Mouse (Mus musculus): ENCODE measurements around the gene Napsa. TPM values are rescaled to one million over a fixed set of nuclear protein-coding genes. Genes with fewer than 3 reads are reported as not detected.

Gene Napsa
- polyA plus RNA-seq, 1 experiment from 2014 or later: 5.4 TPM

DNA sequence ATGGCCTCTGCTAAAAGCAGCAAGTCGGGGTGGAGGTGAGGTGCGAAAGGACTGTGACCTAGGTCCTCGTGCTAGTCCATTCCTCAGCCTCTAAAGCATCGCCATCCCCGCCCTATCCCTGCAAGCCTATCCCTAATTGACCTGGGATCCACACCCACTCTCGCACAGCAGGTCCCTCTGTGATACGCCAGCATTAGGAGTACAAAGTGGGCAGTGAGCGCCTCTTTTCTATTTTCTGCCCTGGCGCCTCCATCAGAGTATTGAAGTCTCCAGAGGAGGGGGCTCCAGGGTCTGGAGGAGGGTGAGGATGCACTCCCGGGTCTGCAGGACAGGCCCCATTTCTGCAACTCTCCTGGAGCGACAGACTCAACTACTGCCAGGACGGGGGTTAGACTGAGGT is 16.2 kb downstream of the Napsa start:
- peak overlapping the region; percentile 44; the same call in 1 of the 2 replicates for H3K9ac ChIP-seq (ENCODE audit: low read length)
- 7% methylated on average over 12 of the region's 12 CpGs for WGBS
- no peak for ATAC-seq (ENCODE audit: insufficient read depth, low FRiP score)

DNA sequence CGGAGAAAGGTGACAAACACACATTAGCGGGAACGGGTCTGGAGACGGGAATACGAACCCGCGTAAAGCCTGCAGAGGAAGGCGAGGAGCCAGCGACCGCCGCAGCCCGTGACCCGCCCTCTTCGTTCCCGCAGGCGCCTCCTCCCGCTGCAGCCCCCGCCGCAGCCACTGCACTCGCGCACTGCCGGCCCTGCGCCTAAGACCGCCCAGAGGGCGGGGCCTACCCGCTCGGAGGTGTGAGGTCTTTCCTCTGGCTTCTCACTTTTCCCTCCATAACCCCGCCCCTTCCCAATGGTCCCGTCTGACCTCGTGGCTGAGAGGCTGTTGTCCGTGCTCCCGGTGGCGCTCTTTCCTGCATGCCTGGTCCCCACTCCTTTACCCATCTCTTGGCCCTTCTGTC is 17.0 kb downstream of the Napsa start:
- Histone ChIP-seq H3K27me3 (ENCODE audit: control insufficient read depth, insufficient read depth, low read length) (peaks cover 65% of the 10 kb centered on the region), H3K4me3 (replicated peaks; ENCODE audit: low read length) (peak overlapping the region; percentile 46), H3K9ac (ENCODE audit: low read length) (peak overlapping the region; percentile 44), H3K36me3 (ENCODE audit: control insufficient read depth, insufficient read depth, low read length) (no peaks in the 10 kb centered on the region), H3K4me2 (ENCODE audit: low read depth, low read length) (peak overlapping the region; percentile 66), H3K27ac (ENCODE audit: low read length) (no peak overlapping the region), H3K4me1 (ENCODE audit: control insufficient read depth, insufficient read depth, low read length) (peaks cover 21% of the 10 kb centered on the region), H3K9me3 (replicated peaks; ENCODE audit: control insufficient read depth, low read length) (no peaks in the 10 kb centered on the region)
- peak; percentile 59 for ATAC-seq (ENCODE audit: insufficient read depth, low FRiP score)
- under 1% methylated on average over 30 of the region's 33 CpGs for WGBS

More for the DNA sequence above, 16.2 kb downstream of the Napsa start:
- peak overlapping the region; percentile 66 for H3K4me2 ChIP-seq (ENCODE audit: low read depth, low read length)
- H3K4me1 ChIP-seq (ENCODE audit: control insufficient read depth, insufficient read depth, low read length): peaks cover 21% of the 10 kb centered on the region
- H3K36me3 ChIP-seq (ENCODE audit: control insufficient read depth, insufficient read depth, low read length): no peaks in the 10 kb centered on the region
- peak overlapping the region; percentile 46 for H3K4me3 ChIP-seq (replicated peaks; ENCODE audit: low read length)
- H3K27me3 ChIP-seq (ENCODE audit: control insufficient read depth, insufficient read depth, low read length): peaks cover 62% of the 10 kb centered on the region
- no peak overlapping the region for H3K27ac ChIP-seq (ENCODE audit: low read length)
- H3K9me3 ChIP-seq (replicated peaks; ENCODE audit: control insufficient read depth, low read length): no peaks in the 10 kb centered on the region

DNA sequence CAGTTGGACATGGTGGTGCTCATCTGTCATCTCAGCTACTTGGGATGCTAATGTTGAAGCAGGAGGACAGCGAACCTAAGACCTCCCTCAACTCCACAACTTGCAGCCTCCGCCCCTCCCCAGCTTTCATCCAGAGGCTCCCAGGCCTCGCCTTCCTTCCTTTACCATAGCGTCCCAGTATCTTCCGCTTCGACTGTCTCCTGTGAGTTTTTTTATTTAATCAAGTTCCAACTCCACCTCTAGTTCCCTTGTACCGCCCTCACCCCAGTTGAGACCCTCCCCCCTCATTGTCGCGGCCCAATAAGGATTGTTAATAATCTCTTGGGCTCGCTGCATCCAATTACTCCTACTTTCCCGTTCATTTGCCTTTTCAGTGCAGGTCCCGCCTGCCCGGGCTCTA is 17.8 kb downstream of the Napsa start:
- Histone ChIP-seq H3K27me3 (ENCODE audit: control insufficient read depth, insufficient read depth, low read length) (peaks cover 65% of the 10 kb centered on the region), H3K36me3 (ENCODE audit: control insufficient read depth, insufficient read depth, low read length) (no peaks in the 10 kb centered on the region), H3K4me1 (ENCODE audit: control insufficient read depth, insufficient read depth, low read length) (peaks cover 21% of the 10 kb centered on the region), H3K9ac (ENCODE audit: low read length) (no peak overlapping the region), H3K27ac (ENCODE audit: low read length) (no peak overlapping the region), H3K4me2 (ENCODE audit: low read depth, low read length) (peak overlapping the region; percentile 99), H3K9me3 (replicated peaks; ENCODE audit: control insufficient read depth, low read length) (no peaks in the 10 kb centered on the region), H3K4me3 (replicated peaks; ENCODE audit: low read length) (peak overlapping the region; percentile 9; the same call in 1 of the 2 replicates)
- ATAC-seq (ENCODE audit: insufficient read depth, low FRiP score): no peak
- 5% methylated on average over 13 of the region's 13 CpGs for WGBS

DNA sequence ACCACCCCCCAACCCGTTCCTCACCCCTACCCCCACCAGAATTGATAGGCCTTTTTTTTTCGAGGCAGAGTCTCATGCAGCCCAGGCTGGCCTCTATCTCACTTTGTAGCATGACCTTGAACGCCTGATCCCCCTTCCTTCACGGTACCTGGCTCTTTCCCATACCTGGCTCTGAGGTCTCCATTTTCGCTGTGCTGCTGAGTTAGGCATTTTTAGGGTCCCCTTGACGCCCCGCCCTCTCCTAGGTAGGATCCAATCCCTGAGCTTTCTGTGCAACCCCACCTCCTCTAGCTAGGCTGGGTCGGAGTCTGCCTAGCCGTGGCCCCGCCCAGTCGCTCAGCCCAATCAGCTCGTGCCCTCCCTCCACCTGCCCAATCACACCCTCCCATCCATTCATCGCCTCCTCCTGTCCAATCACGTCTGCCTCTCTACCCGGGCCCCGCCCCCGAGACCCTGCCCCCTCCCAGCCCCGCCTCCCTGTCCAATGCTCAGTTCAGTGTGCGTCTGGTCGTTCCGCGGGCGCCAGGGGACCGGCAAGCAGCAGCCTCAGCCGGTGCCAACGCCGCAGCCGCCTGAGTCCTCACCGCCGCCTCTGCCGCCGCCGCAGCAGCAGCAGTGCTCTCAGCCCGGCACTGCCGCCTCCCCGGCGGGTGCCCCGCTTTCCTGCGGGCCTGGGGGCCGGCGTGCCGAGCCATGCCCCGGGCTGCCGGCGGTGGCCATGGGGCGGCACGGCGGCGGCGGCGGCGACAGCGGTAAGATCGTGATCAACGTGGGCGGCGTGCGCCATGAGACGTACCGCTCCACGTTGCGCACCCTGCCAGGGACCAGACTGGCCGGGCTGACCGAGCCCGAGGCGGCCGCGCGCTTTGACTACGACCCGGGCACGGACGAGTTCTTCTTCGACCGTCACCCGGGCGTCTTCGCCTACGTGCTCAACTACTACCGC is 18.5 kb downstream of the Napsa start, which contains the start of gene Kcnc3:
TSS of gene Kcnc3 (plus strand) at position 263 of the 946 bp plus-strand sequence.
- under 1% methylated on average over 80 of the region's 80 CpGs for WGBS
- no peaks in the 10 kb centered on the region for H3K36me3 ChIP-seq (ENCODE audit: control insufficient read depth, insufficient read depth, low read length)
- H3K27ac ChIP-seq (ENCODE audit: low read length): no peak within 1 kb of the TSS
- peak within 1 kb of the TSS; percentile 58 for H3K4me3 ChIP-seq (replicated peaks; ENCODE audit: low read length)
- peaks cover 21% of the 10 kb centered on the region for H3K4me1 ChIP-seq (ENCODE audit: control insufficient read depth, insufficient read depth, low read length)
- peak within 1 kb of the TSS; percentile 99 for H3K4me2 ChIP-seq (ENCODE audit: low read depth, low read length)
- no peaks in the 10 kb centered on the region for H3K9me3 ChIP-seq (replicated peaks; ENCODE audit: control insufficient read depth, low read length)
- ATAC-seq (ENCODE audit: insufficient read depth, low FRiP score): peak; percentile 96
- H3K27me3 ChIP-seq (ENCODE audit: control insufficient read depth, insufficient read depth, low read length): peaks cover 65% of the 10 kb centered on the region
- peak within 1 kb of the TSS; percentile 60 for H3K9ac ChIP-seq (ENCODE audit: low read length)

DNA sequence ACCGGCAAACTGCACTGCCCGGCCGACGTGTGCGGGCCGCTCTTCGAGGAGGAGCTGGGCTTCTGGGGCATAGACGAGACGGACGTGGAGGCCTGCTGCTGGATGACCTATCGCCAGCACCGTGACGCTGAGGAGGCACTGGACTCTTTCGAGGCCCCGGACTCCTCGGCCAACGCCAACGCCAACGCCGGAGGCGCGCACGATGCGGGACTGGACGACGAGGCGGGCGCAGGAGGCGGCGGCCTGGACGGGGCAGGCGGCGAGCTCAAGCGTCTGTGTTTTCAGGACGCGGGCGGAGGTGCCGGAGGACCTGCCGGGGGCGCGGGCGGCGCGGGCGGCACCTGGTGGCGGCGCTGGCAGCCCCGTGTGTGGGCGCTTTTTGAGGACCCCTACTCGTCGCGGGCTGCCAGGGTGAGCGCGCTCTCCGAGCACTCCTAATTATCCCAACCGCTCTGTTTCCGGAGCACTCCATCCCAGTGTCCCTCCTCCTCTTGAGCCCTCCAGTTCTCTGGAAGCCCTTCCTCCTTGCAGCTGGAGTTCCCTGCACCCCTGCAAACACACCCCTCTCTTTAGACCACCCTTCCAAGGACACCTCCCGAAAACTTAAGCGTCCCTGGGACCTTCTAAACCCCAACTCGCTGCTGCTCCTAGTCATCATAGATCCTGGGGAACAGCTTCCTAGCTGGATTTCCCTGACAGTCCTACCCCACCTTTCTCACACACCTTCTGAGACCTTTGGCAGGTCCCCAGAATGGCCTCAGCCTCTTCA is 19.4 kb downstream of the Napsa start:
- H3K9ac ChIP-seq (ENCODE audit: low read length): peak overlapping the region; percentile 60
- ATAC-seq (ENCODE audit: insufficient read depth, low FRiP score): no peak
- H3K4me1 ChIP-seq (ENCODE audit: control insufficient read depth, insufficient read depth, low read length): peaks cover 21% of the 10 kb centered on the region
- no peaks in the 10 kb centered on the region for H3K9me3 ChIP-seq (replicated peaks; ENCODE audit: control insufficient read depth, low read length)
- H3K36me3 ChIP-seq (ENCODE audit: control insufficient read depth, insufficient read depth, low read length): no peaks in the 10 kb centered on the region
- peaks cover 58% of the 10 kb centered on the region for H3K27me3 ChIP-seq (ENCODE audit: control insufficient read depth, insufficient read depth, low read length)
- H3K4me2 ChIP-seq (ENCODE audit: low read depth, low read length): peak overlapping the region; percentile 99
- WGBS: under 1% methylated on average over 60 of the region's 60 CpGs
- H3K27ac ChIP-seq (ENCODE audit: low read length): no peak overlapping the region
- H3K4me3 ChIP-seq (replicated peaks; ENCODE audit: low read length): peak overlapping the region; percentile 58

DNA sequence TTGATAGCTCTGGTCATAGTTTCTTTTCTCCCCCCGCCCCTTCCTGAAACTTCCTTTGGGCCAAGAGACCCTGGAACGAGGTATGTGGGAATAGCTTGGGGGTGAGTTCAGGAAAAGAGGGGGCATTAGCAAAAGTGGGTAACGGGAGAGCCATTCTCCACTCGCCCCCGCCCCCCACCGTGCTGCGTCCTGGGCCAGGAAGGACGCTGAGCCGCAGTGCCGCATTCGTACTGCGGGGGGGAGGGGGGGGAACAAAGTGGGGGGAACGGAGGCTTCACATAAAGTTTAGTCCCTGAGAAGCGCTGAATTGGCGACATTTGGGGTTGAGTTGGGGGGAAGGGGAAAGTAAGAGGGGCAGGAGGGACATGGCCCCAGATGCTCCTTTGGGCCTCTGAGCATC is 20.9 kb downstream of the Napsa start:
- WGBS: 3% methylated on average over 14 of the region's 15 CpGs
- H3K9me3 ChIP-seq (replicated peaks; ENCODE audit: control insufficient read depth, low read length): no peaks in the 10 kb centered on the region
- ATAC-seq (ENCODE audit: insufficient read depth, low FRiP score): no peak
- no peaks in the 10 kb centered on the region for H3K36me3 ChIP-seq (ENCODE audit: control insufficient read depth, insufficient read depth, low read length)
- H3K4me1 ChIP-seq (ENCODE audit: control insufficient read depth, insufficient read depth, low read length): peaks cover 21% of the 10 kb centered on the region
- peaks cover 45% of the 10 kb centered on the region for H3K27me3 ChIP-seq (ENCODE audit: control insufficient read depth, insufficient read depth, low read length)
- H3K4me2 ChIP-seq (ENCODE audit: low read depth, low read length): no peak overlapping the region
- H3K4me3 ChIP-seq (replicated peaks; ENCODE audit: low read length): no peak overlapping the region
- H3K9ac ChIP-seq (ENCODE audit: low read length): no peak overlapping the region
- no peak overlapping the region for H3K27ac ChIP-seq (ENCODE audit: low read length)

DNA sequence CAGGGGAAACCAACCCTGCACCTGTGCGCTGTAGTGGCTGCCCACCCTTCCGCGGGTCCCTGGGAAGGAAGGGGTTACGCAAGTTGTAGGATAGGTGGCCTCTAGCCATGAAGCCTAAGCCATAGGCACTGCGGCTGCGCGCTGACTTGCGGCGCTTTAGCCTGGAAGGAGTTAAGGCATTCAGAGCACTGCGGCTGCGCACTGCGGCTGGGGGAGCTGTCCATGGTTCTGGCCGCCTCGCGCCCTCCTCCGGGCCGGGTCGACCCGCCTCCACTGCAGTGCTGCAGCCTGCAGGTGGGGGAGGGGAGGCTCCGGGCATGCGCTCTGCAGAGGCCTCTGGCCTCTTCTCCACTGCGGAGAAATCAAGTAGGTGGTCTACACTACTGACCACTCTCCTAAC is 21.6 kb downstream of the Napsa start:
- Histone ChIP-seq H3K36me3 (ENCODE audit: control insufficient read depth, insufficient read depth, low read length) (no peaks in the 10 kb centered on the region), H3K4me1 (ENCODE audit: control insufficient read depth, insufficient read depth, low read length) (peaks cover 16% of the 10 kb centered on the region), H3K4me2 (ENCODE audit: low read depth, low read length) (peak overlapping the region; percentile 21; the same call in 1 of the 2 replicates), H3K27me3 (ENCODE audit: control insufficient read depth, insufficient read depth, low read length) (peaks cover 40% of the 10 kb centered on the region), H3K9ac (ENCODE audit: low read length) (no peak overlapping the region), H3K9me3 (replicated peaks; ENCODE audit: control insufficient read depth, low read length) (no peaks in the 10 kb centered on the region), H3K4me3 (replicated peaks; ENCODE audit: low read length) (no peak overlapping the region), H3K27ac (ENCODE audit: low read length) (no peak overlapping the region)
- peak; percentile 4; the same call in 1 of the 2 replicates for ATAC-seq (ENCODE audit: insufficient read depth, low FRiP score)
- under 1% methylated on average over 21 of the region's 22 CpGs for WGBS

DNA sequence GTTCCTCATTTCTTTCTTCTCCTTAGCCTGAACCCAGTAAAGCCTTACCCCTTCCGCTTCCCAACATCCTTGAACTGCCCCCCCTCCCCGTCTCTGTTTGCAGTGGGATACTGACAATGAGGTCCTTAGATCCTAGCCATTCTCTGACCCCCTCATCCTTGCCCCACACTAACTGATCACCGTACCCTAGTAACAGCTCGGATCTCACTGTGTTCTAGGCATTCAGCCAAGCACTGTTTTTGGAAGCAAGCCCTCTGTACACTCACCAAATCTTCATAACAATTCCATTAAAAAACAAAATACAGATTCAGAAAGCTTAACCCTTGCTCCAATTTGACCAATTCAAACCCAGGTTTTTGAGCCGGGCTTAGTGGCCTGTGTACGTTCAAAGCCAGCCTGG is 22.1 kb downstream of the Napsa start:
- Histone ChIP-seq H3K27ac (ENCODE audit: low read length) (no peak overlapping the region), H3K36me3 (ENCODE audit: control insufficient read depth, insufficient read depth, low read length) (no peaks in the 10 kb centered on the region), H3K9ac (ENCODE audit: low read length) (no peak overlapping the region), H3K9me3 (replicated peaks; ENCODE audit: control insufficient read depth, low read length) (no peaks in the 10 kb centered on the region), H3K4me3 (replicated peaks; ENCODE audit: low read length) (no peak overlapping the region), H3K4me2 (ENCODE audit: low read depth, low read length) (no peak overlapping the region), H3K27me3 (ENCODE audit: control insufficient read depth, insufficient read depth, low read length) (peaks cover 40% of the 10 kb centered on the region), H3K4me1 (ENCODE audit: control insufficient read depth, insufficient read depth, low read length) (peaks cover 14% of the 10 kb centered on the region)
- ATAC-seq (ENCODE audit: insufficient read depth, low FRiP score): no peak
- 54% methylated on average over 6 of the region's 6 CpGs for WGBS

DNA sequence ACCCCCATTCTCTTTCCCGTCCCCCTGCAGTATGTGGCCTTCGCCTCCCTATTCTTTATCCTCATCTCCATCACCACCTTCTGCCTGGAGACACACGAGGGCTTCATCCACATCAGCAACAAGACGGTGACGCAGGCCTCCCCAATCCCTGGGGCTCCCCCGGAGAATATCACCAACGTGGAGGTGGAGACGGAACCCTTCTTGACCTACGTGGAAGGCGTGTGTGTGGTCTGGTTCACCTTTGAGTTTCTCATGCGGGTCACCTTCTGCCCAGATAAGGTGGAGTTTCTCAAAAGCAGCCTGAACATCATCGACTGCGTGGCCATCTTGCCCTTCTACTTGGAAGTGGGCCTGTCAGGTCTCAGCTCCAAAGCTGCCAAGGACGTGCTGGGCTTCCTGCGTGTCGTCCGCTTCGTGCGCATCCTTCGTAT is 23.0 kb downstream of the Napsa start:
- Histone ChIP-seq H3K9me3 (replicated peaks; ENCODE audit: control insufficient read depth, low read length) (no peaks in the 10 kb centered on the region), H3K27me3 (ENCODE audit: control insufficient read depth, insufficient read depth, low read length) (peaks cover 32% of the 10 kb centered on the region), H3K36me3 (ENCODE audit: control insufficient read depth, insufficient read depth, low read length) (no peaks in the 10 kb centered on the region), H3K9ac (ENCODE audit: low read length) (no peak overlapping the region), H3K4me1 (ENCODE audit: control insufficient read depth, insufficient read depth, low read length) (peaks cover 11% of the 10 kb centered on the region), H3K27ac (ENCODE audit: low read length) (no peak overlapping the region), H3K4me2 (ENCODE audit: low read depth, low read length) (no peak overlapping the region), H3K4me3 (replicated peaks; ENCODE audit: low read length) (no peak overlapping the region)
- 90% methylated on average over 20 of the region's 20 CpGs for WGBS
- no peak for ATAC-seq (ENCODE audit: insufficient read depth, low FRiP score)
